ENCODE assay signal across 20 mouse cellular contexts in genomic region chr14:74933960-74934710, GRCm38 (mm10). TPM values are rescaled to one million over a fixed set of nuclear protein-coding genes. Genes with fewer than 3 reads are reported as not detected.
DNase-seq lines count a peak whose midpoint lies in the region; ATAC-seq and TF ChIP-seq lines count a peak whose summit lies in the region.
"Had no signal": no experiment of that assay in that cellular context is flagged by ENCODE, and none has a peak within 500 bp of the region (broad histone marks: within the 10 kb centered on the region; RNA-seq: fewer than 3 reads in every experiment).

No protein-coding gene starts in this region.

- H3K4me1 ChIP-seq in heart, adult 2 months (ENCODE audit: control insufficient read depth, insufficient read depth, low read length) = peaks cover 8% of the 10 kb centered on the region
- peaks cover 3% of the 10 kb centered on the region; the same call in 1 of the 2 replicates for H3K4me1 ChIP-seq in heart, embryonic 10.5 days
- no peaks in the 10 kb centered on the region; the same call in 1 of the 2 replicates for H3K4me1 ChIP-seq in kidney, embryonic 16.5 days (ENCODE audit: insufficient read depth, low read length)
- peaks cover 25% of the 10 kb centered on the region for H3K4me1 ChIP-seq in embryonic facial prominence, embryonic 15.5 days
- peaks cover 26% of the 10 kb centered on the region for H3K4me1 ChIP-seq in limb, embryonic 13.5 days
- H3K4me1 ChIP-seq: hindbrain, embryonic 15.5 days; stomach, embryonic 15.5 days had no signal

- DNase-seq in heart, adult 2 months = peak in 1 of 2 experiments; percentile 24
- no peak for DNase-seq in heart, embryonic 10.5 days (ENCODE audit: low spot score)
- DNase-seq in kidney, postnatal 14 days = no peak
- DNase-seq in Muller cell, postnatal 12 days (ENCODE audit: inconsistent ontology term) = no peak
- DNase-seq in cerebellum, adult 11-12 months = no peak
- DNase-seq: adrenal gland, postnatal 10 days; cerebellum, adult 18-20 months; cerebellum, postnatal 36 days; gastrocnemius, postnatal 10 days; kidney, adult 18-20 months; liver; liver, postnatal 0 days; thymus, adult 2 months had no signal

- ATAC-seq in kidney, embryonic 16.5 days (ENCODE audit: low FRiP score, low TSS enrichment) = no peak
- ATAC-seq in embryonic facial prominence, embryonic 15.5 days (ENCODE audit: insufficient number of reproducible peaks, low FRiP score, low TSS enrichment, low read depth) = no peak
- peak; percentile 64 for ATAC-seq in limb, embryonic 13.5 days (ENCODE audit: low FRiP score, low read depth)
- ATAC-seq: liver, postnatal 0 days; midbrain, embryonic 16.5 days had no signal

- TF ChIP-seq POLR2A in heart, adult 2 months (IDR thresholded peaks at IDR 0.05; ENCODE audit: insufficient read depth, low read depth, low read length) = no peak

- intact Hi-C loops in heart, adult 2 months (cut with DNase I) = no loop called here

- H3K27ac ChIP-seq in heart, adult 2 months = peak overlapping the region; percentile 49
- H3K27ac ChIP-seq in heart, embryonic 10.5 days = no peak overlapping the region
- peak overlapping the region; percentile 11; the same call in 1 of the 2 replicates for H3K27ac ChIP-seq in kidney, embryonic 16.5 days (ENCODE audit: low read length)
- 0 out of 2 replicates have a peak overlapping the region, but pooled peaks have one; percentile 2 for H3K27ac ChIP-seq in embryonic facial prominence, embryonic 15.5 days (replicated peaks)
- peak overlapping the region; percentile 33; the same call in 1 of the 2 replicates for H3K27ac ChIP-seq in limb, embryonic 13.5 days
- H3K27ac ChIP-seq: hindbrain, embryonic 15.5 days; layer of hippocampus, adult 2 months; stomach, embryonic 15.5 days had no signal

- H3K4me2 ChIP-seq in kidney, embryonic 16.5 days (replicated peaks; ENCODE audit: low read depth, low read length) = no peak overlapping the region
- H3K4me2 ChIP-seq in embryonic facial prominence, embryonic 15.5 days (replicated peaks) = no peak overlapping the region
- H3K4me2 ChIP-seq in limb, embryonic 13.5 days (replicated peaks) = peak overlapping the region; percentile 23; the same call in 1 of the 2 replicates
- H3K4me2 ChIP-seq: hindbrain, embryonic 15.5 days; stomach, embryonic 15.5 days had no signal

- H3K27me3 ChIP-seq in heart, adult 2 months (ENCODE audit: control insufficient read depth, insufficient read depth, low read length) = no peaks in the 10 kb centered on the region
- H3K27me3 ChIP-seq in heart, embryonic 10.5 days (ENCODE audit: insufficient read depth, poor library complexity, severe bottlenecking) = no peaks in the 10 kb centered on the region
- no peaks in the 10 kb centered on the region for H3K27me3 ChIP-seq in kidney, embryonic 16.5 days (ENCODE audit: insufficient read depth, low read length)
- H3K27me3 ChIP-seq in embryonic facial prominence, embryonic 15.5 days = no peaks in the 10 kb centered on the region
- peaks cover 7% of the 10 kb centered on the region; the same call in 1 of the 2 replicates for H3K27me3 ChIP-seq in limb, embryonic 13.5 days
- H3K27me3 ChIP-seq: hindbrain, embryonic 15.5 days; stomach, embryonic 15.5 days had no signal

- H3K4me3 ChIP-seq in heart, adult 2 months = no peak overlapping the region
- no peak overlapping the region for H3K4me3 ChIP-seq in heart, embryonic 10.5 days
- no peak overlapping the region for H3K4me3 ChIP-seq in kidney, embryonic 16.5 days (ENCODE audit: low read length)
- no peak overlapping the region for H3K4me3 ChIP-seq in embryonic facial prominence, embryonic 15.5 days (replicated peaks)
- no peak overlapping the region for H3K4me3 ChIP-seq in limb, embryonic 13.5 days
- H3K4me3 ChIP-seq: hindbrain, embryonic 15.5 days; layer of hippocampus, adult 2 months; stomach, embryonic 15.5 days had no signal

- H3K9ac ChIP-seq in heart, adult 2 months (ENCODE audit: low read depth, low read length) = no peak overlapping the region; the same call in 1 of the 2 replicates
- H3K9ac ChIP-seq in kidney, embryonic 16.5 days (replicated peaks; ENCODE audit: low read length) = no peak overlapping the region
- H3K9ac ChIP-seq in embryonic facial prominence, embryonic 15.5 days = no peak overlapping the region
- H3K9ac ChIP-seq in limb, embryonic 13.5 days = no peak overlapping the region
- H3K9ac ChIP-seq: hindbrain, embryonic 15.5 days; liver, postnatal 0 days; stomach, embryonic 15.5 days had no signal

- 0 out of 2 replicates have a peak, but pooled peaks have one; percentile 33 for TF ChIP-seq EP300 in heart, adult 2 months (IDR thresholded peaks at IDR 0.05; ENCODE audit: insufficient read depth, low read depth, low read length)

- 58% methylated on average over 14 of the region's 14 CpGs for WGBS in heart, adult 2 months
- 82% methylated on average over 14 of the region's 14 CpGs for WGBS in heart, embryonic 10.5 days
- WGBS in kidney, embryonic 16.5 days = 69% methylated on average over 14 of the region's 14 CpGs
- 48% methylated on average over 14 of the region's 14 CpGs for WGBS in embryonic facial prominence, embryonic 15.5 days
- 28% methylated on average over 14 of the region's 14 CpGs for WGBS in limb, embryonic 13.5 days

- H3K36me3 ChIP-seq in heart, adult 2 months (ENCODE audit: control insufficient read depth, insufficient read depth, low read length) = peaks cover 8% of the 10 kb centered on the region
- no peaks in the 10 kb centered on the region for H3K36me3 ChIP-seq in heart, embryonic 10.5 days
- H3K36me3 ChIP-seq in kidney, embryonic 16.5 days (ENCODE audit: insufficient read depth, low read length) = peaks cover 6% of the 10 kb centered on the region; the same call in 1 of the 2 replicates
- H3K36me3 ChIP-seq in embryonic facial prominence, embryonic 15.5 days = no peaks in the 10 kb centered on the region
- no peaks in the 10 kb centered on the region for H3K36me3 ChIP-seq in limb, embryonic 13.5 days
- H3K36me3 ChIP-seq: hindbrain, embryonic 15.5 days; stomach, embryonic 15.5 days had no signal

- peaks cover 6% of the 10 kb centered on the region for H3K79me2 ChIP-seq in heart, adult 2 months (replicated peaks; ENCODE audit: control insufficient read depth, insufficient read depth, low read length)

- TF ChIP-seq CTCF in heart, adult 2 months (IDR thresholded peaks at IDR 0.05) = no peak

- H3K9me3 ChIP-seq in heart, embryonic 10.5 days = no peaks in the 10 kb centered on the region
- H3K9me3 ChIP-seq in kidney, embryonic 16.5 days (ENCODE audit: low read length) = no peaks in the 10 kb centered on the region
- H3K9me3 ChIP-seq in embryonic facial prominence, embryonic 15.5 days (replicated peaks) = no peaks in the 10 kb centered on the region
- H3K9me3 ChIP-seq in limb, embryonic 13.5 days = no peaks in the 10 kb centered on the region
- H3K9me3 ChIP-seq: hindbrain, embryonic 15.5 days; stomach, embryonic 15.5 days had no signal

RNA-seq across cellular contexts. Expression of gene Lrch1, which starts 13.5 kb away (rescaled TPM):
- total RNA-seq in heart, adult 2 months (2021) = 10 to 100 TPM; 14.8 to 17.1 TPM
- 7.5 and 10.7 TPM in 2 replicates for polyA plus RNA-seq in heart, adult 2 months (2012; rRNA removed)
- polyA plus RNA-seq in heart, embryonic 10.5 days (2016; fragmentation: Nextera tagmentation; extraction: Ambion mirVana) = 10.1 and 14.4 TPM in 2 replicates
- polyA plus RNA-seq in kidney, embryonic 16.5 days (2015; fragmentation: Nextera tagmentation; extraction: Ambion mirVana) = 18.3 and 24.5 TPM in 2 replicates
- polyA plus RNA-seq in embryonic facial prominence, embryonic 15.5 days (2015; fragmentation: Nextera tagmentation; extraction: Ambion mirVana) = 17.3 and 18.8 TPM in 2 replicates
- polyA plus RNA-seq in limb, embryonic 13.5 days (2015; fragmentation: Nextera tagmentation; extraction: Ambion mirVana) = 14.6 and 17.3 TPM in 2 replicates
